Comparison of ENCODE assay signal across 24 mouse cellular contexts in genomic region chr17:83747405-83748160, GRCm38 (mm10). TPM values are rescaled to one million over a fixed set of nuclear protein-coding genes. Genes with fewer than 3 reads are reported as not detected.
DNase-seq lines count a peak whose midpoint lies in the region; ATAC-seq and TF ChIP-seq lines count a peak whose summit lies in the region.
"Had no signal": no experiment of that assay in that cellular context is flagged by ENCODE, and none has a peak within 500 bp of the region (broad histone marks: within the 10 kb centered on the region; RNA-seq: fewer than 3 reads in every experiment).

No protein-coding gene starts in this region.

- peaks cover 57% of the 10 kb centered on the region for H3K36me3 ChIP-seq in E14TG2a.4 (ENCODE audit: insufficient read depth, low read length)
- H3K36me3 ChIP-seq in MEL (ENCODE audit: control insufficient read depth in 1 of 2, insufficient read depth in 2 of 2, low read length in 2 of 2), result peaks cover 0 to 3% of the 10 kb centered on the region in 2 experiments; a peak in 3 of 4 replicates
- peaks cover 8% of the 10 kb centered on the region; the same call in 1 of the 2 replicates for H3K36me3 ChIP-seq in intestine, embryonic 15.5 days
- H3K36me3 ChIP-seq in liver, embryonic 16.5 days (ENCODE audit: control insufficient read depth, insufficient read depth), result peaks cover 5% of the 10 kb centered on the region; the same call in 1 of the 2 replicates

- H3K4me1 ChIP-seq in E14TG2a.4 (replicated peaks; ENCODE audit: low read depth, low read length) (peaks cover 92% of the 10 kb centered on the region), MEL (ENCODE audit: control insufficient read depth in 1 of 2, insufficient read depth in 2 of 2, low read length in 2 of 2) (peaks cover 3 to 6% of the 10 kb centered on the region in 2 experiments; a peak in 3 of 4 replicates)
- H3K4me1 ChIP-seq in intestine, embryonic 15.5 days (replicated peaks), result no peaks in the 10 kb centered on the region
- H3K4me1 ChIP-seq in liver, embryonic 16.5 days (ENCODE audit: control insufficient read depth, low read depth, low read length), result peaks cover 6% of the 10 kb centered on the region
- H3K4me1 ChIP-seq: forebrain, embryonic 12.5 days; limb, embryonic 13.5 days; lung, embryonic 15.5 days; stomach, embryonic 15.5 days had no signal

- 82% methylated on average over 10 of the region's 10 CpGs for WGBS in intestine, embryonic 15.5 days
- WGBS in liver, embryonic 16.5 days (ENCODE audit: insufficient replicate concordance), result 48% methylated on average over 10 of the region's 10 CpGs

- H3K4me3 ChIP-seq in E14TG2a.4 (replicated peaks; ENCODE audit: low read length), result peak overlapping the region; percentile 76
- no peak overlapping the region for H3K4me3 ChIP-seq in MEL (ENCODE audit: control insufficient read depth in 1 of 2, insufficient read depth in 1 of 2, low read depth in 2 of 2, low read length in 2 of 2)
- H3K4me3 ChIP-seq in intestine, embryonic 15.5 days (replicated peaks), result no peak overlapping the region
- H3K4me3 ChIP-seq in liver, embryonic 16.5 days (ENCODE audit: low read depth, low read length), result no peak overlapping the region
- H3K4me3 ChIP-seq: forebrain, embryonic 12.5 days; limb, embryonic 13.5 days; lung, embryonic 15.5 days; stomach, embryonic 15.5 days had no signal

- H3K27me3 ChIP-seq in E14TG2a.4 (ENCODE audit: insufficient read depth, low read length), result no peaks in the 10 kb centered on the region
- no peaks in the 10 kb centered on the region for H3K27me3 ChIP-seq in MEL (ENCODE audit: control insufficient read depth in 1 of 2, insufficient read depth in 2 of 2, low read length in 2 of 2)
- no peaks in the 10 kb centered on the region for H3K27me3 ChIP-seq in intestine, embryonic 15.5 days (replicated peaks)
- H3K27me3 ChIP-seq in liver, embryonic 16.5 days (ENCODE audit: control insufficient read depth, insufficient read depth, low read depth, low read length), result no peaks in the 10 kb centered on the region
- H3K27me3 ChIP-seq: forebrain, embryonic 12.5 days; limb, embryonic 13.5 days; lung, embryonic 15.5 days; stomach, embryonic 15.5 days had no signal

- peak; percentile 44 for DNase-seq in MEL (ENCODE audit: low read depth, low spot score)
- no peak for DNase-seq in cerebellum, adult 9-11 months
- DNase-seq in gastrocnemius, adult 8-10 months (ENCODE audit: low spot score in 2 of 2), result no peak
- DNase-seq in gastrocnemius, postnatal 4 days (ENCODE audit: low spot score in 2 of 2), result no peak
- DNase-seq in kidney, postnatal 25 days, result no peak
- DNase-seq: adrenal gland, postnatal 14 days; B cell, adult 2 months; cerebellum, adult 11 months; cerebellum, postnatal 25 days; gastrocnemius, postnatal 10 days; kidney, adult 8-10 months; kidney, postnatal 14 days; right cerebral cortex, postnatal 25 days; thymus, postnatal 25 days had no signal

- TF ChIP-seq RAD21 in MEL (IDR thresholded peaks at IDR 0.05; ENCODE audit: low read depth, low read length), result no peak

- TF ChIP-seq EP300 in MEL (IDR thresholded peaks at IDR 0.05; ENCODE audit: low read depth in 1 of 2, low read length in 2 of 2), result peak in 1 of 2 experiments; percentile 54; a peak in 3 of 4 replicates

- H3K9ac ChIP-seq in MEL (ENCODE audit: control insufficient read depth, low read depth, low read length, poor library complexity, severe bottlenecking), result no peak overlapping the region
- no peak overlapping the region for H3K9ac ChIP-seq in intestine, embryonic 15.5 days
- H3K9ac ChIP-seq in liver, embryonic 16.5 days (ENCODE audit: low read depth, low read length), result no peak overlapping the region
- H3K9ac ChIP-seq: forebrain, embryonic 12.5 days; limb, embryonic 13.5 days; lung, embryonic 15.5 days; stomach, embryonic 15.5 days had no signal

- peak; percentile 56 for ATAC-seq in intestine, embryonic 15.5 days
- 0 out of 2 replicates have a peak, but pooled peaks have one; percentile 27 for ATAC-seq in liver, embryonic 16.5 days (ENCODE audit: low read depth)
- ATAC-seq: activated CD4-positive, CD25-positive, alpha-beta regulatory T cell, adult 4 months; hindbrain, postnatal 0 days; midbrain, embryonic 16.5 days had no signal

- TF ChIP-seq CTCF in E14TG2a.4 (conservative IDR thresholded peaks at IDR 0.05; ENCODE audit: low read length) (no peak), MEL (IDR thresholded peaks at IDR 0.05 in 2 of 3, conservative IDR thresholded peaks at IDR 0.05 in 1 of 3; ENCODE audit: control insufficient read depth in 1 of 3, insufficient read depth in 1 of 3, low read depth in 2 of 3, low read length in 3 of 3, poor library complexity in 1 of 3, severe bottlenecking in 1 of 3) (no peak)

- TF ChIP-seq POLR2A in MEL (IDR thresholded peaks at IDR 0.05; ENCODE audit: control insufficient read depth in 1 of 2, insufficient read depth in 1 of 2, low read depth in 1 of 2, low read length in 2 of 2, poor library complexity in 1 of 2), result no peak

- no peak overlapping the region for H3K27ac ChIP-seq in MEL (ENCODE audit: control insufficient read depth, low read depth, low read length)
- no peak overlapping the region for H3K27ac ChIP-seq in intestine, embryonic 15.5 days
- H3K27ac ChIP-seq in liver, embryonic 16.5 days (ENCODE audit: low read length), result no peak overlapping the region
- H3K27ac ChIP-seq: forebrain, embryonic 12.5 days; hindbrain, postnatal 0 days; limb, embryonic 13.5 days; lung, embryonic 15.5 days; stomach, embryonic 15.5 days had no signal

- H3K79me2 ChIP-seq in MEL (ENCODE audit: control insufficient read depth, insufficient read depth, low read length, poor library complexity), result no peaks in the 10 kb centered on the region

- peaks cover 17% of the 10 kb centered on the region for H3K9me3 ChIP-seq in E14TG2a.4 (ENCODE audit: low read length)
- no peaks in the 10 kb centered on the region for H3K9me3 ChIP-seq in MEL (replicated peaks; ENCODE audit: insufficient read depth, low read length)
- no peaks in the 10 kb centered on the region for H3K9me3 ChIP-seq in intestine, embryonic 15.5 days
- no peaks in the 10 kb centered on the region for H3K9me3 ChIP-seq in liver, embryonic 16.5 days (replicated peaks; ENCODE audit: control insufficient read depth, low read length)
- H3K9me3 ChIP-seq: stomach, embryonic 15.5 days had no signal

- H3K4me2 ChIP-seq in intestine, embryonic 15.5 days (replicated peaks), result no peak overlapping the region
- no peak overlapping the region for H3K4me2 ChIP-seq in liver, embryonic 16.5 days (ENCODE audit: low read depth, low read length)
- H3K4me2 ChIP-seq: forebrain, embryonic 12.5 days; limb, embryonic 13.5 days; lung, embryonic 15.5 days; stomach, embryonic 15.5 days had no signal

TF ChIP-seq in MEL, 35 proteins besides CTCF, POLR2A, EP300 and RAD21 (continues in another document):
- TF ChIP-seq NRF1 (IDR thresholded peaks at IDR 0.05; ENCODE audit: insufficient read depth, low read depth, low read length, poor library complexity, severe bottlenecking) (no peak), MAFK (IDR thresholded peaks at IDR 0.05; ENCODE audit: borderline replicate concordance, low read depth, low read length) (no peak), E2F4 (IDR thresholded peaks at IDR 0.05; ENCODE audit: borderline replicate concordance, low read depth, low read length) (no peak), USF2 (IDR thresholded peaks at IDR 0.05; ENCODE audit: borderline replicate concordance in 1 of 2, insufficient read depth in 1 of 2, low read depth in 1 of 2, low read length in 2 of 2) (no peak), BHLHE40 (IDR thresholded peaks at IDR 0.05; ENCODE audit: borderline replicate concordance, low read depth, low read length) (peak; percentile 83), GATA1 (IDR thresholded peaks at IDR 0.05; ENCODE audit: low read depth, low read length) (peak; percentile 47), ZC3H11A (IDR thresholded peaks at IDR 0.05; ENCODE audit: low read depth, low read length) (no peak), ZMIZ1 (IDR thresholded peaks at IDR 0.05; ENCODE audit: low read depth, low read length) (no peak), SIN3A (IDR thresholded peaks at IDR 0.05; ENCODE audit: low read length) (no peak; the same call in 1 of the 2 replicates), TBP (IDR thresholded peaks at IDR 0.05; ENCODE audit: low read depth, low read length) (no peak), UBTF (IDR thresholded peaks at IDR 0.05; ENCODE audit: borderline replicate concordance, insufficient read depth, low read depth, low read length) (no peak), USF1 (IDR thresholded peaks at IDR 0.05; ENCODE audit: low read depth, low read length) (no peak), TAL1 (IDR thresholded peaks at IDR 0.05; ENCODE audit: low read length) (no peak), MAZ (IDR thresholded peaks at IDR 0.05; ENCODE audit: low read depth, low read length) (no peak), MYC (IDR thresholded peaks at IDR 0.05; ENCODE audit: low read depth, low read length) (no peak), ZKSCAN1 (IDR thresholded peaks at IDR 0.05; ENCODE audit: low read depth, low read length) (no peak), GABPA (IDR thresholded peaks at IDR 0.05; ENCODE audit: low read depth, low read length) (no peak), POLR2AphosphoS5 (IDR thresholded peaks at IDR 0.05; ENCODE audit: borderline replicate concordance, low read depth, low read length) (no peak), ZNF384 (IDR thresholded peaks at IDR 0.05; ENCODE audit: low read depth, low read length) (peak; percentile 40; the same call in 1 of the 2 replicates), POLR2AphosphoS2 (IDR thresholded peaks at IDR 0.05; ENCODE audit: low read length) (no peak), JUND (IDR thresholded peaks at IDR 0.05; ENCODE audit: low read depth, low read length) (no peak), MAX (IDR thresholded peaks at IDR 0.05; ENCODE audit: low read length) (0 out of 2 replicates have a peak, but pooled peaks have one; percentile 18), HCFC1 (IDR thresholded peaks at IDR 0.05; ENCODE audit: low read depth, low read length) (no peak), TCF12 (IDR thresholded peaks at IDR 0.05; ENCODE audit: low read depth, low read length) (0 out of 2 replicates have a peak, but pooled peaks have one; percentile 27), MYB (IDR thresholded peaks at IDR 0.05; ENCODE audit: low read depth, low read length) (no peak), RCOR1 (IDR thresholded peaks at IDR 0.05; ENCODE audit: low read depth, low read length) (no peak), MXI1 (IDR thresholded peaks at IDR 0.05; ENCODE audit: low read depth, low read length) (no peak)

RNA-seq across cellular contexts. Expression of gene Mta3, which starts 41.6 kb away (rescaled TPM):
- 25.1 and 28.8 TPM in 2 replicates for total RNA-seq in MEL (2012; rRNA removed)
- 10 to 100 TPM in 1 of 2 experiments, not detected in 1; 58.2 TPM for polyA plus RNA-seq in MEL (2012; ENCODE audit: insufficient read depth in 1 of 2, insufficient read length in 2 of 2, low read depth in 1 of 2, low replicate concordance in 2 of 2, missing spikeins in 1 of 2)
- 40.0 and 42.5 TPM in 2 replicates for polyA plus RNA-seq in intestine, embryonic 15.5 days (2015; fragmentation: Nextera tagmentation; extraction: Ambion mirVana)
- 35.3 and 35.6 TPM in 2 replicates for polyA plus RNA-seq in liver, embryonic 16.5 days (2015; fragmentation: Nextera tagmentation; extraction: Ambion mirVana)
- 1 to 10 TPM; 6.1 to 8.8 (median 7.3) TPM for total RNA-seq in gastrocnemius, adult 8-10 months (2022)
- 10 to 100 TPM; 20.0 to 20.9 TPM for total RNA-seq in gastrocnemius, postnatal 4 days (2021)
